Mouse (Mus musculus) MEL (cell line): ENCODE measurements at regions not wholly inside any gene's neighbourhood (a gene's known extent, or its start where the extent isn't known, plus 50 kb on each side); places are given as distances from the start of the nearest gene placed in this dataset.

Experiments
- CHD1 ChIP-seq: IDR thresholded peaks from 2 replicates; pipeline ENCODE4 v1.6.1; 2012; ENCODE audit warnings: low read depth, mild to moderate bottlenecking, inconsistent platforms, low read length, improper control_type of control experiment
- CHD2 ChIP-seq: IDR thresholded peaks from 2 replicates; pipeline ENCODE4 v1.6.1; 2011; ENCODE audit warnings: low read length, improper control_type of control experiment
- CTCF ChIP-seq, 3 experiments: IDR thresholded peaks in 2 of 3; conservative IDR thresholded peaks in 1 of 3; 2 replicates each; pipeline ENCODE4 v1.5.1; 2011 to 2012; ENCODE audit warnings: low read length in 3 of 3, low read depth in 2 of 3, mild to moderate bottlenecking in 2 of 3, improper control_type of control experiment in 1 of 3, inconsistent platforms in 1 of 3, mixed read lengths in 1 of 3, moderate library complexity in 1 of 3; ENCODE audit not compliant: control insufficient read depth in 1 of 3, insufficient read depth in 1 of 3, poor library complexity in 1 of 3, severe bottlenecking in 1 of 3
- ELF1 ChIP-seq: IDR thresholded peaks from 2 replicates; pipeline ENCODE4 v1.6.1; 2014; ENCODE audit warnings: low read depth, mild to moderate bottlenecking, inconsistent platforms, low read length, improper control_type of control experiment, moderate library complexity
- MAX ChIP-seq: IDR thresholded peaks from 2 replicates; pipeline ENCODE4 v1.6.1; 2011; ENCODE audit warnings: low read length, improper control_type of control experiment
- NELFE ChIP-seq: IDR thresholded peaks from 2 replicates; pipeline ENCODE4 v1.6.1; 2011; ENCODE audit warnings: low read depth, low read length, improper control_type of control experiment
- POLR2A ChIP-seq, 2 experiments: IDR thresholded peaks; 2 replicates each; pipeline ENCODE4 v1.6.1; 2011 to 2012; ENCODE audit warnings: low read length in 2 of 2, mild to moderate bottlenecking in 2 of 2, control low read depth in 1 of 2, improper control_type of control experiment in 1 of 2, low read depth in 1 of 2, moderate library complexity in 1 of 2; ENCODE audit not compliant: control insufficient read depth in 1 of 2, insufficient read depth in 1 of 2, poor library complexity in 1 of 2
- TAL1 ChIP-seq: IDR thresholded peaks from 2 replicates; pipeline ENCODE4 v1.6.1; 2012; ENCODE audit warnings: mild to moderate bottlenecking, inconsistent platforms, low read length, moderate library complexity, mixed read lengths
- UBTF ChIP-seq: IDR thresholded peaks from 2 replicates; pipeline ENCODE4 v1.6.1; 2012; ENCODE audit warnings: low read depth, mild to moderate bottlenecking, inconsistent platforms, low read length, improper control_type of control experiment, moderate library complexity, borderline replicate concordance; ENCODE audit not compliant: insufficient read depth
- USF1 ChIP-seq: IDR thresholded peaks from 2 replicates; pipeline ENCODE4 v1.6.1; 2014; ENCODE audit warnings: low read depth, mild to moderate bottlenecking, inconsistent platforms, low read length, improper control_type of control experiment, moderate library complexity

GRCm38 (mm10) chr5:44303886-44304855, 77.7 kb upstream of the Tapt1 start:
- TF ChIP-seq MAX (no peak), CHD1 (no peak), UBTF (no peak), NELFE (no peak), CTCF (IDR thresholded peaks at IDR 0.05 in 2 of 3, conservative IDR thresholded peaks at IDR 0.05 in 1 of 3; ENCODE audit: control insufficient read depth in 1 of 3, insufficient read depth in 1 of 3, low read depth in 2 of 3, low read length in 3 of 3, poor library complexity in 1 of 3, severe bottlenecking in 1 of 3) (peak; percentile 80 to 94 (median 81)), USF1 (no peak), TAL1 (no peak), POLR2A (IDR thresholded peaks at IDR 0.05; ENCODE audit: control insufficient read depth in 1 of 2, insufficient read depth in 1 of 2, low read depth in 1 of 2, low read length in 2 of 2, poor library complexity in 1 of 2) (no peak), ELF1 (no peak), CHD2 (no peak)
